ENCODE assay signal across 15 mouse cellular contexts in genomic region chr12:55060212-55060898, GRCm38 (mm10). TPM values are rescaled to one million over a fixed set of nuclear protein-coding genes. Genes with fewer than 3 reads are reported as not detected.
A peak's percentile ranks its signal among the peaks of the same experiment; 100 is the strongest.
DNase-seq lines count a peak whose midpoint lies in the region; ATAC-seq lines count a peak whose summit lies in the region.
"Had no signal": no experiment of that assay in that cellular context is flagged by ENCODE, and none has a peak within 500 bp of the region (broad histone marks: within the 10 kb centered on the region; RNA-seq: fewer than 3 reads in every experiment).

No protein-coding gene starts in this region.

- no peaks in the 10 kb centered on the region for H3K27me3 ChIP-seq in heart, embryonic 12.5 days (replicated peaks)
- H3K27me3 ChIP-seq in liver, embryonic 15.5 days, result no peaks in the 10 kb centered on the region
- H3K27me3 ChIP-seq: heart, embryonic 13.5 days; neural tube, embryonic 15.5 days had no signal

- peaks cover 21% of the 10 kb centered on the region for H3K4me1 ChIP-seq in heart, embryonic 12.5 days (replicated peaks)
- H3K4me1 ChIP-seq in liver, embryonic 15.5 days (replicated peaks), result peaks cover 60% of the 10 kb centered on the region
- H3K4me1 ChIP-seq: neural tube, embryonic 15.5 days had no signal

- H3K36me3 ChIP-seq in heart, embryonic 12.5 days, result peaks cover 17% of the 10 kb centered on the region
- peaks cover 24% of the 10 kb centered on the region for H3K36me3 ChIP-seq in liver, embryonic 15.5 days (replicated peaks)

- H3K4me2 ChIP-seq in heart, embryonic 12.5 days, result no peak overlapping the region
- H3K4me2 ChIP-seq in liver, embryonic 15.5 days, result peak overlapping the region; percentile 17
- H3K4me2 ChIP-seq: heart, embryonic 13.5 days; neural tube, embryonic 15.5 days had no signal

- no peak overlapping the region for H3K4me3 ChIP-seq in heart, embryonic 12.5 days
- H3K4me3 ChIP-seq in liver, embryonic 15.5 days (replicated peaks), result no peak overlapping the region
- H3K4me3 ChIP-seq: erythroblast, embryonic 14.5 days; heart, embryonic 13.5 days; neural tube, embryonic 15.5 days had no signal

- DNase-seq in heart, postnatal 25 days (ENCODE audit: low spot score), result no peak
- DNase-seq in CD4-positive, CD25-positive, alpha-beta regulatory T cell, adult 2 months (ENCODE audit: low read depth, low spot score), result peak; percentile 9
- no peak for DNase-seq in urinary bladder, adult 18-20 months (ENCODE audit: low spot score in 2 of 2)
- DNase-seq in adrenal gland, adult 2 months, result no peak
- no peak for DNase-seq in spleen, postnatal 4 days (ENCODE audit: low spot score in 2 of 2)
- DNase-seq: cerebellum, adult 8-10 months; gastrocnemius, postnatal 25 days; kidney, adult 2 months; layer of hippocampus, postnatal 36 days had no signal

- H3K9me3 ChIP-seq in heart, embryonic 12.5 days (replicated peaks), result no peaks in the 10 kb centered on the region
- H3K9me3 ChIP-seq in liver, embryonic 15.5 days (replicated peaks), result no peaks in the 10 kb centered on the region
- H3K9me3 ChIP-seq: heart, embryonic 13.5 days; neural tube, embryonic 15.5 days had no signal

- H3K9ac ChIP-seq in heart, embryonic 12.5 days, result no peak overlapping the region
- H3K9ac ChIP-seq in liver, embryonic 15.5 days, result 0 out of 2 replicates have a peak overlapping the region, but pooled peaks have one; percentile 26
- H3K9ac ChIP-seq: heart, embryonic 13.5 days; neural tube, embryonic 15.5 days had no signal

- intact Hi-C loops in heart, postnatal 25 days (cut with DNase I), result no loop called here

- no peak overlapping the region for H3K27ac ChIP-seq in heart, embryonic 12.5 days (ENCODE audit: poor library complexity, severe bottlenecking)
- H3K27ac ChIP-seq in liver, embryonic 15.5 days (replicated peaks), result peak overlapping the region; percentile 83
- H3K27ac ChIP-seq: heart, embryonic 13.5 days; neural tube, embryonic 15.5 days had no signal

- WGBS in heart, embryonic 12.5 days, result 36% methylated on average over 6 of the region's 6 CpGs
- WGBS in liver, embryonic 15.5 days (ENCODE audit: insufficient replicate concordance), result 22% methylated on average over 6 of the region's 6 CpGs

- peak; percentile 51; the same call in 1 of the 2 replicates for ATAC-seq in heart, embryonic 12.5 days (ENCODE audit: insufficient number of reproducible peaks, low FRiP score)
- ATAC-seq in erythroblast, adult 5-6 weeks (replicated peaks; ENCODE audit: low FRiP score, poor library complexity, severe bottlenecking), result peak; percentile 81
- peak; percentile 85 for ATAC-seq in liver, embryonic 15.5 days (ENCODE audit: insufficient read depth)

RNA-seq across cellular contexts. Expression of gene 2700097O09Rik, which starts 19.6 kb away (rescaled TPM):
- polyA plus RNA-seq in heart, embryonic 12.5 days (2016; fragmentation: Nextera tagmentation; extraction: Ambion mirVana), result 22.8 and 26.8 TPM in 2 replicates
- 1 to 10 TPM; 6.9 to 9.0 TPM for total RNA-seq in heart, postnatal 25 days (2021)
- total RNA-seq in erythroblast, adult 5-6 weeks (2015; ENCODE audit: low replicate concordance), result 30.0 and 31.1 TPM in 2 replicates
- total RNA-seq in erythroblast, adult 5-6 weeks (2017; ENCODE audit: low replicate concordance), result 9.1 and 9.9 TPM in 2 replicates
- polyA plus RNA-seq in liver, embryonic 15.5 days (2015; fragmentation: Nextera tagmentation; extraction: Ambion mirVana), result 30.8 and 31.5 TPM in 2 replicates
- total RNA-seq in adrenal gland, adult 2 months (2021), result 10 to 100 TPM in 1 of 2 experiments, 1 to 10 TPM in 1; 8.9 to 11.6 TPM
- 1.8 and 2.4 TPM in 2 replicates for polyA plus RNA-seq in adrenal gland, adult 2 months (2012; rRNA removed)

RNA-seq across cellular contexts. Expression of gene Srp54a, which starts 19.7 kb away (rescaled TPM):
- 126 and 134 TPM in 2 replicates for polyA plus RNA-seq in heart, embryonic 12.5 days (2016; fragmentation: Nextera tagmentation; extraction: Ambion mirVana)
- total RNA-seq in heart, postnatal 25 days (2021), result 10 to 100 TPM; 73.5 to 93.4 TPM
- total RNA-seq in erythroblast, adult 5-6 weeks (2015; ENCODE audit: low replicate concordance), result 31.1 and 33.2 TPM in 2 replicates
- 74.0 and 116 TPM in 2 replicates for total RNA-seq in erythroblast, adult 5-6 weeks (2017; ENCODE audit: low replicate concordance)
- polyA plus RNA-seq in liver, embryonic 15.5 days (2015; fragmentation: Nextera tagmentation; extraction: Ambion mirVana), result 70.0 and 77.5 TPM in 2 replicates
- total RNA-seq in adrenal gland, adult 2 months (2021), result 100 to 1,000 TPM; 126 to 192 TPM
- polyA plus RNA-seq in adrenal gland, adult 2 months (2012; rRNA removed), result 24.5 and 30.0 TPM in 2 replicates

RNA-seq across cellular contexts. Expression of gene Baz1a, which starts 46.2 kb away (rescaled TPM):
- polyA plus RNA-seq in heart, embryonic 12.5 days (2016; fragmentation: Nextera tagmentation; extraction: Ambion mirVana), result 15.5 and 19.5 TPM in 2 replicates
- total RNA-seq in heart, postnatal 25 days (2021), result 1 to 10 TPM; 6.8 to 8.6 TPM
- total RNA-seq in erythroblast, adult 5-6 weeks (2015; ENCODE audit: low replicate concordance), result 80.5 and 122 TPM in 2 replicates
- total RNA-seq in erythroblast, adult 5-6 weeks (2017; ENCODE audit: low replicate concordance), result 52.7 and 55.5 TPM in 2 replicates
- polyA plus RNA-seq in liver, embryonic 15.5 days (2015; fragmentation: Nextera tagmentation; extraction: Ambion mirVana), result 28.8 and 32.2 TPM in 2 replicates
- total RNA-seq in adrenal gland, adult 2 months (2021), result 10 to 100 TPM; 16.5 to 37.6 TPM
- polyA plus RNA-seq in adrenal gland, adult 2 months (2012; rRNA removed), result 0.44 and 1.4 TPM in 2 replicates
